Mouse (Mus musculus) testis, adult 2 months (tissue): ENCODE measurements around the gene Nr6a1.

Experiments
- CTCF ChIP-seq: fragments of 200-500 bp; IDR thresholded peaks from 2 replicates; pipeline ENCODE4 v1.5.1; 2012; ENCODE audit warnings: low read depth, mild to moderate bottlenecking, inconsistent platforms, low read length, moderate library complexity; ENCODE audit not compliant: control insufficient read depth, insufficient read depth, insufficient replicate concordance
- POLR2A ChIP-seq: fragments of 200-500 bp; IDR thresholded peaks from 2 replicates; pipeline ENCODE4 v1.6.1; 2012; ENCODE audit warnings: low read depth, mild to moderate bottlenecking, inconsistent platforms, low read length, moderate library complexity; ENCODE audit not compliant: control insufficient read depth

- TF ChIP-seq CTCF (no peak), POLR2A (no peak)
Observed at GRCm38 (mm10) chr2:38685746-38686145, 241.7 kb downstream of the Nr6a1 start.
